Mouse (Mus musculus) bone marrow macrophage, adult 2 months (primary cell): Measurements from ENCODE around the gene Sirt4. TPM values are rescaled to one million over a fixed set of nuclear protein-coding genes. Genes with fewer than 3 reads are reported as not detected.

Experiments
- H3K27ac ChIP-seq: 2 replicates; pipeline ENCODE4 v1.5.1; 2012; ENCODE audit warnings: low read depth, low read length; ENCODE audit not compliant: insufficient read depth
- H3K4me1 ChIP-seq: 2 replicates; pipeline ENCODE4 v1.6.1; 2012; ENCODE audit warnings: low read length; ENCODE audit not compliant: control insufficient read depth, insufficient read depth
- H3K4me3 ChIP-seq: 2 replicates; pipeline ENCODE4 v1.5.1; 2012; ENCODE audit warnings: mild to moderate bottlenecking, low read length, moderate library complexity; ENCODE audit not compliant: insufficient read depth
- CTCF ChIP-seq: IDR thresholded peaks from 2 replicates; pipeline ENCODE4 v1.5.1; 2012; ENCODE audit warnings: low read depth, mild to moderate bottlenecking, low read length, moderate library complexity
- POLR2A ChIP-seq: IDR thresholded peaks from 2 replicates; pipeline ENCODE4 v1.6.1; 2012; ENCODE audit warnings: mild to moderate bottlenecking, low read depth, low read length, borderline replicate concordance
- polyA plus RNA-seq: library from polyadenylated mRNA; stranded (reverse); fragments of >200 nt; gene quantifications from 2 replicates; pipeline ENCODE4 v1.2.4, GENCODE M21; 2012; ENCODE audit not compliant: missing spikeins, insufficient read depth, insufficient read length

Gene Sirt4
- polyA plus RNA-seq, 1 experiment, result 15.6 TPM

GRCm38 (mm10) chr5:115514346-115514745 lies 29.8 kb upstream of the Sirt4 start:
- no peak overlapping the region for H3K27ac ChIP-seq
- H3K4me3 ChIP-seq, result no peak overlapping the region
- peaks cover 56% of the 10 kb centered on the region for H3K4me1 ChIP-seq
- TF ChIP-seq CTCF (no peak), POLR2A (no peak)

GRCm38 (mm10) chr5:115513721-115514120 lies 29.2 kb upstream of the Sirt4 start:
- H3K4me1 ChIP-seq, result peaks cover 59% of the 10 kb centered on the region
- H3K27ac ChIP-seq, result no peak overlapping the region
- H3K4me3 ChIP-seq, result no peak overlapping the region
- TF ChIP-seq POLR2A, result no peak
- TF ChIP-seq CTCF, result no peak

- Histone ChIP-seq H3K4me1 (peaks cover 61% of the 10 kb centered on the region), H3K4me3 (no peak overlapping the region), H3K27ac (no peak overlapping the region)
- TF ChIP-seq CTCF, result no peak
- no peak for TF ChIP-seq POLR2A
Observed at GRCm38 (mm10) chr5:115513246-115513645, 28.7 kb upstream of the Sirt4 start.

GRCm38 (mm10) chr5:115512375-115512774 lies 27.9 kb upstream of the Sirt4 start:
- TF ChIP-seq POLR2A, result no peak
- no peak for TF ChIP-seq CTCF
- Histone ChIP-seq H3K27ac (no peak overlapping the region), H3K4me3 (no peak overlapping the region), H3K4me1 (peaks cover 58% of the 10 kb centered on the region)

GRCm38 (mm10) chr5:115509790-115510689 lies 25.5 kb upstream of the Sirt4 start:
- TF ChIP-seq CTCF (no peak), POLR2A (no peak)
- peak overlapping the region; percentile 38 for H3K27ac ChIP-seq
- peaks cover 45% of the 10 kb centered on the region for H3K4me1 ChIP-seq
- peak overlapping the region; percentile 97 for H3K4me3 ChIP-seq

GRCm38 (mm10) chr5:115509321-115509761 lies 24.8 kb upstream of the Sirt4 start:
- Histone ChIP-seq H3K4me3 (peak overlapping the region; percentile 97), H3K27ac (peak overlapping the region; percentile 38)

GRCm38 (mm10) chr5:115508859-115509147 lies 24.3 kb upstream of the Sirt4 start:
- H3K4me1 ChIP-seq, result peaks cover 33% of the 10 kb centered on the region
- TF ChIP-seq POLR2A, result no peak
- no peak for TF ChIP-seq CTCF
- H3K27ac ChIP-seq, result peak overlapping the region; percentile 38
- peak overlapping the region; percentile 97 for H3K4me3 ChIP-seq

More at GRCm38 (mm10) chr5:115509321-115509761, 24.8 kb upstream of the Sirt4 start:
- TF ChIP-seq CTCF, result no peak
- TF ChIP-seq POLR2A, result no peak
- peaks cover 38% of the 10 kb centered on the region for H3K4me1 ChIP-seq

GRCm38 (mm10) chr5:115507981-115508858 lies 23.7 kb upstream of the Sirt4 start:
- peak overlapping the region; percentile 97 for H3K4me3 ChIP-seq
- H3K27ac ChIP-seq, result no peak overlapping the region
- H3K4me1 ChIP-seq, result peaks cover 27% of the 10 kb centered on the region
- TF ChIP-seq POLR2A, result no peak
- no peak for TF ChIP-seq CTCF

- H3K27ac ChIP-seq, result no peak overlapping the region
- peaks cover 26% of the 10 kb centered on the region for H3K4me1 ChIP-seq
- H3K4me3 ChIP-seq, result peak overlapping the region; percentile 97
- TF ChIP-seq POLR2A, result no peak
- TF ChIP-seq CTCF, result no peak
Observed at GRCm38 (mm10) chr5:115507267-115507980, 22.9 kb upstream of the Sirt4 start.
